Mouse (Mus musculus) left cerebral cortex, adult 2 months (tissue): ENCODE measurements around the gene Csf1. TPM values are rescaled to one million over a fixed set of nuclear protein-coding genes. Genes with fewer than 3 reads are reported as not detected.

Experiments used
- DNase-seq, 2 experiments: peaks; one replicate each; pipeline ENCODE4 v3.0.0; 2021 to 2022; ENCODE audit warnings: low spot score in 2 of 2, mixed read lengths in 1 of 2; ENCODE audit errors: extremely low spot score in 1 of 2
- H3K27ac ChIP-seq: fragments of 200-600 bp; 2 replicates; pipeline ENCODE4 v1.8.1; 2022
- H3K4me3 ChIP-seq: fragments of 200-600 bp; 2 replicates; pipeline ENCODE4 v1.8.1; 2022
- CTCF ChIP-seq: fragments of 200-600 bp; IDR thresholded peaks from 2 replicates; pipeline ENCODE4 v1.8.1; 2022; ENCODE audit warnings: antibody characterized with exemption, mild to moderate bottlenecking, moderate library complexity
- intact Hi-C: fragments of 180-260 bp; cut with DNase I; formaldehyde crosslinking; loops from one replicate; pipeline ENCODE4 v1.15.1; 2025
- total RNA-seq, 2 experiments: library from RNA; stranded (reverse); gene quantifications; 2 replicates each; pipeline ENCODE4 v1.2.3; 2021

The Csf1 gene
- total RNA-seq, 2 experiments from 2014 or later: 12.6 to 13.2 TPM

DNA sequence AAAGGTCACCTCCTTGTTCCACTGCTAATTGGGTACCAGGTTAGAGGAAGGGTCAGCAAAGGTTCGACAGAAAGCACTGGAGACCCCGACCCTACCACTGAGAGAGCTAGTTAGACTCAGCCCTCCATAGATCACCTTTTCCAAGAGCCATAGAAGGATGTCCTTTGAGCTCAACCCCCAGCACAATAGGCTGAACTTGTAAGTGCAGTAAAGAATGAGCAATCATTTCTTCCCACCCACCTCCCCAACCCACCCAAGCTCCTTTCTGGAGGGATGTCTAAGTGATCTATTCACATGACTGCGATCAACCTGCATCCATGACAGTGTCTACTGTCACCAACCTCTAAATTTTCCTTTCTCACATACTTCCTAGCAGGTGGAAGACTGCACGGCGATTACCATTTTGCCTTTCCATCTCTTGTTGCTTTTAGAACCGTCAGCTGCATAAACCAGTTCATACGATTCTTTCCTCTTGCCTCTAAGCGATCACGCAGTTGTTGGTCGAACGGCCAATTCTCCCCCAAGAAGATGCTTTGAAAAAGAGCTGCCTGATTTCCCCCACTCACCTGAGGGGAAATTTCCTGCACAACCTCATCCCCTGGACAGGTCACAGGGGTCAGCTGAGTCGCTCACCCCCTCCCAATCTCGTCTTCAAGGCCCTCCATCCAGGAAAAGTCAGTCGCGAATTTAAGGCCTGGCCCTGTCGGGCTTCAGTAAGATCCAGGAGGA is 64.9 kb downstream of the Csf1 start:
- Histone ChIP-seq H3K4me3 (peak overlapping the region; percentile 97), H3K27ac (peak overlapping the region; percentile 93)
- DNase-seq: peak in 1 of 2 experiments; percentile 30
- TF ChIP-seq CTCF: no peak
- intact Hi-C loops: loop anchor here (5.0 kb wide), 2 partner anchors 222 to 367 kb away; no protein-coding TSS in a partner anchor

DNA sequence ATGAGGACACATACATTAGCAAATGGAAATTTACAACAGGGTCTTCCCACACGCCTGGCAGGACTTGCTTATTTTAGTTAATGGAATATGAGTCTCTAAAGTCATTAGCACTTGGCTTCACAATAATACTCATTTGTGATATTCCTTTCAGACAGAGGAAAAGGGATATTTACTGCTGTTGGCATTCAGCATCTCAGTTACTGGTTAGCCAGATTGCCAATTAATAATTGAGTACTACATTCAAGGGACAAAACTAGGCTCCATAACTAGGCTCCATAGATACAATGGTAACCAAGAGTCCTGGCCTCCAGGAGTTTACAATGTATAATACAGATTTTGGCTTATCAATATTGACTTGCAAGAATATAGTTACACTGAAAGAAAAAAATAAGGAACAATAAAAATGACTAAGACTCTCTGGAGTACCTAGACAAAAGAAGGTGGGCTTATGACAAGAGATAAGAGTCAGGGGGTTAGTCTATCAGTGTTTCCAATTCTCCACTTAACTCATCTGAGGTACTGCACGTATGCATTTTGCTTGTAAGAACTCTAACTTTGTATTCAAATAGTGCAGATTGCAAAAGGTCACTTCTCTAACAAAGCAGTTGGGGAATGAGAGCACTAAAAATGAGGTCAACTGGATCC is 65.9 kb downstream of the Csf1 start:
- intact Hi-C loops: loop anchor here (5.0 kb wide), 1 partner anchor 453 kb away; the partner anchor contains the start of gene Gnai3
- no peak for TF ChIP-seq CTCF
- peak overlapping the region; percentile 97 for H3K4me3 ChIP-seq
- no peak for DNase-seq
- H3K27ac ChIP-seq: peak overlapping the region; percentile 93

Other genes starting within 250 kb of the Csf1 start
- 100 to 1,000 TPM; 369 to 419 TPM for gene Slc6a17, start 242.5 kb downstream of the Csf1 start, total RNA-seq
- under 1 TPM in 1 of 2 experiments, not detected in 1; 0.33 TPM for gene Ubl4b, start 205.4 kb downstream of the Csf1 start, total RNA-seq
- gene Alx3, start 165.4 kb downstream of the Csf1 start, total RNA-seq: under 1 TPM; 0.40 to 0.86 TPM
- gene Gm10961, start 129.1 kb downstream of the Csf1 start, total RNA-seq: not detected
- 10 to 100 TPM; 65.9 to 69.0 TPM for gene Strip1, start 128.8 kb downstream of the Csf1 start, total RNA-seq
- 100 to 1,000 TPM; 332 to 340 TPM for gene Ahcyl1, start 63.9 kb downstream of the Csf1 start, total RNA-seq
- not detected for gene Eps8l3, start 116.8 kb upstream of the Csf1 start, total RNA-seq
- 100 to 1,000 TPM; 230 TPM for gene Gstm5, start 135.4 kb upstream of the Csf1 start, total RNA-seq
- 10 to 100 TPM; 82.7 to 85.1 TPM for gene Gstm7, start 171.3 kb upstream of the Csf1 start, total RNA-seq
- gene Gstm6, start 183.3 kb upstream of the Csf1 start, total RNA-seq: 1 to 10 TPM; 4.7 to 6.7 TPM
- not detected for gene Gstm3, start 208.8 kb upstream of the Csf1 start, total RNA-seq
- gene Gstm2, start 226.0 kb upstream of the Csf1 start, total RNA-seq: 1 to 10 TPM; 2.0 to 4.6 TPM